Mouse (Mus musculus): ENCODE data around the gene Apof. TPM values are rescaled to one million over a fixed set of nuclear protein-coding genes. Genes with fewer than 3 reads are reported as not detected.
"Not testable (repeated sequence)": the region's sequence is repeated elsewhere in the genome, so short reads cannot be mapped to it uniquely, and the experiment has no call there.

Apof gene
- total and polyA plus RNA-seq, 3 experiments = not detected

DNA sequence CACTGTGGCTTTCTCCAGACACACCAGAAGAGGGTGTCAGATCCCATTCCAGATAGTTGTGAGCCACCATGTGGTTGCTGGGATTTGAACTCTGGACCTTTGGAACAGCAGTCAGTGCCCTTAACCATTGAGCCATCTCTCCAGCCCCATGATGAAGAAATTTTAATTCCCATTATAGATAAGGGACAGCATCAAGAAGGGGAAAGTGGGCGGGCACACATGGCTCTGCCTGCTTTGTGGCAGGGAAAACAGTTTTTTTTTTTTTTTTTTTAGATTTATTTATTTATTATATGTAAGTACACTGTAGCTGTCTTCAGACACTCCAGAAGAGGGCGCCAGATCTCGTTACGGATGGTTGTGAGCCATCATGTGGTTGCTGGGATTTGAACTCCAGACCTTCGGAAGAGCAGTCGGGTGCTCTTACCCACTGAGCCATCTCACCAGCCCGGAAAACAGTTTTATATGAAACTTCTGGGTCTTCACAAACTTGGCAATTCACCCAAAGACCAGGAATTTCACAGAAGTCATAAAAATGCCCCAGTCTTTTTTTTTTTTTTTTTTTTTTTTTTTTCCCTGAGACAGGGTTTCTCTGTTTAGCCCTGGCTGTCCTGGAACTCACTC lies 4.5 kb downstream of the Apof start:
- not testable (repeated sequence) for H3K27ac ChIP-seq (ENCODE audit: control insufficient read depth, low read depth, low read length); H3K79me2 ChIP-seq (ENCODE audit: control insufficient read depth, insufficient read depth, low read length, poor library complexity); H3K4me3 ChIP-seq (ENCODE audit: control insufficient read depth in 1 of 2, insufficient read depth in 1 of 2, low read depth in 2 of 2, low read length in 2 of 2); H3K4me1 ChIP-seq (ENCODE audit: control insufficient read depth in 1 of 2, insufficient read depth in 2 of 2, low read length in 2 of 2); H3K36me3 ChIP-seq (ENCODE audit: control insufficient read depth in 1 of 2, insufficient read depth in 2 of 2, low read length in 2 of 2); H3K27me3 ChIP-seq (ENCODE audit: control insufficient read depth in 1 of 2, insufficient read depth in 2 of 2, low read length in 2 of 2); H3K9ac ChIP-seq (ENCODE audit: control insufficient read depth, low read depth, low read length, poor library complexity, severe bottlenecking); H3K9me3 ChIP-seq (replicated peaks; ENCODE audit: insufficient read depth, low read length)
- peak; percentile 39 for DNase-seq (ENCODE audit: low read depth, low spot score)
- TF ChIP-seq ZNF384 (IDR thresholded peaks at IDR 0.05; ENCODE audit: low read depth, low read length) (peak; percentile 81), TBP (IDR thresholded peaks at IDR 0.05; ENCODE audit: low read depth, low read length) (peak; percentile 89), CTCF (IDR thresholded peaks at IDR 0.05 in 2 of 3, conservative IDR thresholded peaks at IDR 0.05 in 1 of 3; ENCODE audit: control insufficient read depth in 1 of 3, insufficient read depth in 1 of 3, low read depth in 2 of 3, low read length in 3 of 3, poor library complexity in 1 of 3, severe bottlenecking in 1 of 3) (peak in 1 of 3 experiments; percentile 0; a peak in 1 of 6 replicates)

DNA sequence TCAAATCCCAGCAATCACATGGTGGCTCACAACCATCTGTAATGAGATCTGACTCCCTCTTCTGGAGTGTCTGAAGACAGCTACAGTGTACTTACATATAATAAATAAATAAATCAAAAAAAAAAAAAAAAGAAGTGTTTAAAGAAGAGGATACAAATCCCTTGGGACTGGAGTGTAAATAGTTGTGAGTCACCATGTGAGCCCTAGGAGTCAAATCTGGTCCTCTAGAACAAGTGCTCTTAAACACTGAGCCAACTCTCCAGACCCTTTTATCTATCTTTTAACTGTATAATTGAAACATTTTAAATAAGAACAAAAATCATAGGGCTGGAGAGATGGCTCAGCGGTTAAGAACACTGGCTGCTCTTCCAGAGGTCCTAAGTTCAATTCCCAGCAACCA lies 6.9 kb downstream of the Apof start:
- not testable (repeated sequence) for H3K4me1 ChIP-seq (ENCODE audit: control insufficient read depth in 1 of 2, insufficient read depth in 2 of 2, low read length in 2 of 2); H3K79me2 ChIP-seq (ENCODE audit: control insufficient read depth, insufficient read depth, low read length, poor library complexity); H3K9me3 ChIP-seq (replicated peaks; ENCODE audit: insufficient read depth, low read length); H3K27me3 ChIP-seq (ENCODE audit: control insufficient read depth in 1 of 2, insufficient read depth in 2 of 2, low read length in 2 of 2); H3K36me3 ChIP-seq (ENCODE audit: control insufficient read depth in 1 of 2, insufficient read depth in 2 of 2, low read length in 2 of 2); H3K9ac ChIP-seq (ENCODE audit: control insufficient read depth, low read depth, low read length, poor library complexity, severe bottlenecking); DNase-seq (ENCODE audit: low read depth, low spot score); H3K4me3 ChIP-seq (ENCODE audit: control insufficient read depth in 1 of 2, insufficient read depth in 1 of 2, low read depth in 2 of 2, low read length in 2 of 2); H3K27ac ChIP-seq (ENCODE audit: control insufficient read depth, low read depth, low read length)

DNA sequence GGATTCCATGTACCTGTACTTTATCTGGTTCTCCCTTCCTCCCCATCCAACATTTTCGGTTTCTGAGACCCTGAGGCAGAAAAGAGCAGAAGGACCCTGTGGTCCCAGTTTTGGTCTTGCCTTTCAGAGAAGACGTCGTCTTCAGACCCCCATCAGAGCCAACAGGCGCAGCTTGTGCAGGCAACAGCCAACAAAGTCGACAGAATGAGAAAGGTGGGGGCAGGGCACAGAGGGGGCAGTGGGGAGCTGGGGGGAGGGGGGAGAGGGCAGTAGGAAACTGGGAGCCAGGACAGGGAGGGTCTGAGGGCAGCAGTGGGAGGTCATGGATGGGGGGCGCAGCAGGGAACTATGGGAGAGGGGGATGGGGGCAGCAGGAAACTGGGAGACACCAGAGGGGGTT lies 9.7 kb downstream of the Apof start:
- H3K9ac ChIP-seq (ENCODE audit: control insufficient read depth, low read depth, low read length, poor library complexity, severe bottlenecking) = no peak overlapping the region
- H3K79me2 ChIP-seq (ENCODE audit: control insufficient read depth, insufficient read depth, low read length, poor library complexity) = no peaks in the 10 kb centered on the region
- no peaks in the 10 kb centered on the region for H3K27me3 ChIP-seq (ENCODE audit: control insufficient read depth in 1 of 2, insufficient read depth in 2 of 2, low read length in 2 of 2)
- no peaks in the 10 kb centered on the region for H3K4me1 ChIP-seq (ENCODE audit: control insufficient read depth in 1 of 2, insufficient read depth in 2 of 2, low read length in 2 of 2)
- TF ChIP-seq JUND (IDR thresholded peaks at IDR 0.05; ENCODE audit: low read depth, low read length) (no peak), MAFK (IDR thresholded peaks at IDR 0.05; ENCODE audit: borderline replicate concordance, low read depth, low read length) (no peak), POLR2AphosphoS5 (IDR thresholded peaks at IDR 0.05; ENCODE audit: borderline replicate concordance, low read depth, low read length) (no peak), KAT2A (conservative IDR thresholded peaks at IDR 0.05; ENCODE audit: low read depth, low read length) (no peak), MYB (IDR thresholded peaks at IDR 0.05; ENCODE audit: low read depth, low read length) (no peak), EP300 (IDR thresholded peaks at IDR 0.05; ENCODE audit: low read depth in 1 of 2, low read length in 2 of 2) (no peak), POLR2AphosphoS2 (IDR thresholded peaks at IDR 0.05; ENCODE audit: low read length) (no peak), MYC (IDR thresholded peaks at IDR 0.05; ENCODE audit: low read depth, low read length) (no peak), HCFC1 (IDR thresholded peaks at IDR 0.05; ENCODE audit: low read depth, low read length) (no peak)
- no peak for DNase-seq (ENCODE audit: low read depth, low spot score)
- H3K9me3 ChIP-seq (replicated peaks; ENCODE audit: insufficient read depth, low read length) = no peaks in the 10 kb centered on the region
- H3K36me3 ChIP-seq (ENCODE audit: control insufficient read depth in 1 of 2, insufficient read depth in 2 of 2, low read length in 2 of 2) = no peaks in the 10 kb centered on the region
- no peak overlapping the region for H3K4me3 ChIP-seq (ENCODE audit: control insufficient read depth in 1 of 2, insufficient read depth in 1 of 2, low read depth in 2 of 2, low read length in 2 of 2)
- H3K27ac ChIP-seq (ENCODE audit: control insufficient read depth, low read depth, low read length) = no peak overlapping the region

All from MEL (cell line).